Mouse (Mus musculus) embryonic fibroblast, embryonic 13.5 days (primary cell): Measurements from ENCODE around the gene Kif2c.

Source experiments
- CTCF ChIP-seq: IDR thresholded peaks from 2 replicates; pipeline ENCODE4 v1.5.1; 2011; ENCODE audit warnings: mild to moderate bottlenecking, control low read depth, low read length, moderate library complexity, borderline replicate concordance; ENCODE audit not compliant: insufficient read depth
- POLR2A ChIP-seq: IDR thresholded peaks from 2 replicates; pipeline ENCODE4 v1.6.1; 2011; ENCODE audit warnings: low read depth, mild to moderate bottlenecking, control low read depth, low read length, moderate library complexity

- TF ChIP-seq CTCF (no peak), POLR2A (no peak)
These were observed 49.7 kb downstream of the Kif2c start for GRCm38 (mm10) chr4:117132794-117133143.
